ENCODE assay signal across 20 mouse cellular contexts in the genomic region with DNA sequence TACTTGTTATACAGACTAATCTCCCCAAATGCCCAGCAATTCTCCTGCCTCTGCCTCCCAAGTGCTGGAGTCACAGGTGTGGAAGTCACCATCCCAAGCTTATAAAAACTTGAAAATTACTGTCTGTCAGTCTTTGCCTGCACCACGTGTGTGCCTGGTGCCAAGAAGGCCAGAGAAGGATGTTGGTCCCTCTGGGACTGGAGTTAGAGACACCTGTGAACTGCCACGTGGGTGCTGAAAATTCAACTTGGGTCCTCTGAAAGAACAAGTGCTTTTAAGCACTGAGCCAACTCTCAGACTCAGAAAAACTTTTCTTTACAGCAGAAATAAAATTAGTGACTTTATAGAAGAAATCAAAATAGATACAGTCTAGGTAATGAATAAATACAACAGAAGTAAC. TPM values are rescaled to one million over a fixed set of nuclear protein-coding genes. Genes with fewer than 3 reads are reported as not detected.
DNase-seq lines count a peak whose midpoint lies in the region; TF ChIP-seq lines count a peak whose summit lies in the region.
"Had no signal": no experiment of that assay in that cellular context is flagged by ENCODE, and none has a peak within 500 bp of the region (broad histone marks: within the 10 kb centered on the region; RNA-seq: fewer than 3 reads in every experiment).

No protein-coding gene starts in this region.

- DNase-seq in thymus, adult 2 months, result no peak
- no peak for DNase-seq in thymus, adult 18-20 months
- DNase-seq in thymus, postnatal 14 days, result peak; percentile 29
- no peak for DNase-seq in thymus, postnatal 25 days
- no peak for DNase-seq in MN1 (ENCODE audit: low spot score)
- DNase-seq: adrenal gland, adult 2 months; adrenal gland, postnatal 10 days; adrenal gland, postnatal 25 days; cerebellum, adult 11 months; cerebellum, adult 18-20 months; cerebellum, adult 8-10 months; cerebellum, adult 9-11 months; cerebellum, postnatal 14 days; cerebellum, postnatal 36 days; embryo, embryonic 11 days had no signal

- no peaks in the 10 kb centered on the region; the same call in 1 of the 2 replicates for H3K27me3 ChIP-seq in thymus, adult 2 months (ENCODE audit: control insufficient read depth, insufficient read depth, low read length)
- H3K27me3 ChIP-seq: embryonic facial prominence, embryonic 13.5 days; embryonic facial prominence, embryonic 15.5 days; forebrain, embryonic 12.5 days had no signal

- peaks cover 20% of the 10 kb centered on the region for H3K4me1 ChIP-seq in thymus, adult 2 months (replicated peaks; ENCODE audit: control insufficient read depth, insufficient read depth, low read length)
- H3K4me1 ChIP-seq: embryonic facial prominence, embryonic 13.5 days; embryonic facial prominence, embryonic 15.5 days had no signal

- no peak overlapping the region for H3K4me3 ChIP-seq in thymus, adult 2 months (ENCODE audit: control insufficient read depth, insufficient read depth, low read length)
- H3K4me3 ChIP-seq: embryonic facial prominence, embryonic 13.5 days; embryonic facial prominence, embryonic 15.5 days; erythroblast, embryonic 14.5 days; forebrain, embryonic 10.5 days; forebrain, embryonic 12.5 days had no signal

- H3K36me3 ChIP-seq in thymus, adult 2 months (ENCODE audit: control insufficient read depth, insufficient read depth, low read length), result no peaks in the 10 kb centered on the region

- H3K27ac ChIP-seq in thymus, adult 2 months (ENCODE audit: control insufficient read depth, insufficient read depth, low read length), result peak overlapping the region; percentile 6; the same call in 1 of the 2 replicates
- H3K27ac ChIP-seq: embryonic facial prominence, embryonic 13.5 days; embryonic facial prominence, embryonic 15.5 days; forebrain, embryonic 10.5 days; forebrain, embryonic 12.5 days had no signal

- no peak for TF ChIP-seq CTCF in thymus, adult 2 months (IDR thresholded peaks at IDR 0.05; ENCODE audit: borderline replicate concordance, control insufficient read depth, extremely low read depth, insufficient read depth, low read length, poor library complexity)

- 6% methylated on average over 2 of the region's 2 CpGs for WGBS in thymus, adult 2 months

- TF ChIP-seq POLR2A in thymus, adult 2 months (IDR thresholded peaks at IDR 0.05; ENCODE audit: control insufficient read depth, extremely low read depth, insufficient read depth, low read length, poor library complexity), result no peak

RNA-seq across cellular contexts. Expression of a gene that starts 15.6 kb away (rescaled TPM):
- 60.6 and 70.6 TPM in 2 replicates for polyA plus RNA-seq in thymus, adult 2 months (2012; rRNA removed)
